Mouse (Mus musculus) heart, postnatal 14 days (tissue): ENCODE measurements at regions not wholly inside any gene's neighbourhood (a gene's known extent, or its start where the extent isn't known, plus 50 kb on each side); places are given as distances from the start of the nearest gene placed in this dataset.
"Not testable (repeated sequence)": the region's sequence is repeated elsewhere in the genome, so short reads cannot be mapped to it uniquely, and the experiment has no call there.

ENCODE experiments used
- DNase-seq, 2 experiments: peaks; one replicate each; pipeline ENCODE4 v3.0.0; 2021 to 2022
- intact Hi-C: fragments of 180-260 bp; cut with DNase I; formaldehyde crosslinking; loops from one replicate; pipeline ENCODE4 v1.15.1; 2025

DNA sequence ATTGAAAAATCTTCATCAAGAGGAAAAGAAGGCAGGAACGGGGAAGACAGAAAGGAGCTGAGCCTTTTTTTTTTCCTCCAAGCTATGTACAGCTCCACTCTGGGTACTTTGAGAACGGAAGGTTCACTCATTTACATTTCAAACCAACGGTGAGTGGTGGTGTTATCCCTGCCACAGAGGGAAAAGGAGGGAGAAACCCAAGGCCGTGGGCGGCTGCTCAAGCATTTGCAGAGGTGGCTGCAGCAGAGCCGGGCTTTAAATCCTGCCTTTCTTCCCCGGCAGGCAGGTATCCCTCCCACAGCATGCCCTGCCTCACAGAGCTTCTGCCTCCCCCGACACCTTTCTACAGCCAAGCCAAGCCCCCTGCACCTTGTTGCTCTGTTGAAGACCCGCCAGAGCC, 212.2 kb downstream of the 3100002H09Rik start:
- intact Hi-C loops: no loop called here
- DNase-seq: no peak

DNA sequence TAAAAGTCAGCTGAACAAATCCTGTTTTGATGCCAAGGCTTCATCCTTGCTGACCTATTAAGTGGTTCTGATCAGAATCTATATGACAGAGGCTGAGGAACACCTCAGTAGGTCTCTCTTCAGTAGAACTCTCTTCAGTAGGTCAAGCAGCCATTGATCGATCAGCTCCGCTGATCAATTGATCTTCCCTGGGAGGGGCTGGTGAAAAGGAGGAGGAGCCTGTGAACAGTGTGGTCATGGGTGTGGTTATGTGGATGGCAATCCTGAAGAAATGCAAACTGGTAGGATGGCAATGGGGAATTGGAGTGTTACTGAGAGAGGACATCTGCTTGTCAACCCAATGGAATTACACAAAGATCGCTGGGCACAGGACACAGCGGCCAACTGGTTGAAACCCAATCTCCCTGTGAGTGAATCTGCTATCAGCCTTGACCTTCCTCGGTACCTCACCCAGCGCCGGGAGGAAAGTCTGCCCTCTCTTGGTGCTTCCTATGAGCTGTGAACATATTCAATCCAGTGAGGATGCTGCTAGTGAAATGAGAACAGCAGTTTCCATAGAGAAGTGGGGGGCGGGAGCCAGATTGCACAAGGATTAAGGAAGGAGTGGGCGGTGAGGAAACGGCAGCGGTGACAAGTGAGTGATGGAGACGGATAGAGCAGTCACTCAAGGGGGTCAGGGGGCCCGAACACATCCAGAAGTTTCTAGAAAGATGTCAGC, 213.9 kb downstream of the 3100002H09Rik start:
- intact Hi-C loops: no loop called here
- no peak for DNase-seq

DNA sequence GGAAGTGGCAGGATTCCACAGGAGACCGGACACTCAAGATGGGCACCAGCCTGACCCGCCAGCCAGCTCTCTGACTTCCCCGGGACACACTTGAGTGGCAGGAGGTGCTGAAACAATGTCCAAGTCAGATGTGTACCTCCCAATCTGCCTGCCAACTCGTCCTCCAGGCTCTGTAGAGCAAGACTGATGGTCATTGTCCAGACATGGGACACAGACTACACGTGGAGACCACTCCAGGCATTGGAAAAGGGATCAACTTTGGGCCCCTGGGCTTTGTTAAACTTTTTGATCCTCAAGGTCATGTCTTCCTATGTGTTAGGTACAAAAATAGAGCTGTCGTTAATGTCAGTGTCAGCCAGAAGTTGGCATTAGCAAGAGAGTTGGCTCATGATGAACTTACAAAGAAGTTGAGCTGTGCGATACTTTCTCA, 214.6 kb downstream of the 3100002H09Rik start:
- intact Hi-C loops: no loop called here
- peak; percentile 5 to 14 for DNase-seq

DNA sequence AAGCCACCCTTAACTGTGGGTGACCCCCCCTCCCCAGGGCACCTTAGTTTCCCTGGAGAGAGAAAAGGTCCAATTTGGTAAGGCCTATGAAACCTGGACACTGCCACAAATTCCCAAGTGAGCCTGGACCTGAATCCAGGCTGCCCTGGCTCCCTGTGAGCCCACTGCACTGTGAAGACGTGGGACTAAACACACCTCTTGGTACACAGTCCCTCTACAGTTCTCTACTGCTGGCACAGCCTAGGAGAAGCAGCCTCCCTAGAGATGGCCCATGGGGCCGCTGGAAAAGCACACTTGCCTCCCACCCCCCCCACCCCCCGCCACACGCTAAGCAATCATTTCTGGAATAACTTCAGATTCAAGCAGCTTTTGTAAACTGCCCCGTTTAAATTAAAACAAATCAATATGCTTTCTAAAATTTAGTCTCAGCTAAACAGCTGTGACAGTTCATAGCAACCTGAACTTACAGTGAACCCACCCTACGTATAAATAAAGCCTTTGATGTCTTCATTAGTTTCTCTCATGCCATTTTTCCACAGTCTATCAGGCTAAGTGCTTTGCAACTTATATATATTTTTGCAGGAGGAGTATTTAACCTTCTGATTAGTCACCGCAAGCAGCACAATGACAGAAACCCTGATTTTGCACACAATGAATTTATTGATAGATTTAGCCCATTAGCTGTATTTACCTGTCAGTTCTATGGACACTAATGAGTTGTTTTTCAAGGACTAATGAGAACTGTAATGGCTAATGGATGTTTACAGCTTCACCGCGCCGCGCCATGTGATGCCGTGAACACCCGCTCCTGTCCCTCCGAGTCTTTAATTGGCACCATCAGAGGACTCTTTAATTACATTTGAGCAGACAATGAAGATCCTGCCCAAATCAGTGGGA, 215.3 kb downstream of the 3100002H09Rik start:
- intact Hi-C loops: no loop called here
- no peak for DNase-seq

DNA sequence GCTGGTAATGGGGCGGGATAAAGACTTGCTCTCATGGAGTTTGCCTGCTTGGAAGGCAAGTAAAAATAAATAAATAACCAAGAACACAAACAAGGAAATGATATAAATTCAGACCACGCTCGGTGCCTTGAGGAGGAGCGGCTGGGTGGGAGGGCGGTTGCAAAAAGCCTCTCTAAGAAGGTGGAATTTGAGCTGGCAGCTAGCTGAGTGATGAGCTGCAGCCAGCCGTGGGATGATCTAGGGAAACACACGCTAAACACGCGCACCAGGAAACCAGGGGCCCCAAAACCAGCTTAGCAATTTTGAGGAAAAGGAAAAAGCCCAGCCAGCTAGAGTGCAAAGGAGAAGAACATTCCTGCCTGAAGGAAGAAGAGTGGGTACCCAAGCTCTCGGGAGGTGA, 217.0 kb downstream of the 3100002H09Rik start:
- DNase-seq: no peak
- intact Hi-C loops: no loop called here

DNA sequence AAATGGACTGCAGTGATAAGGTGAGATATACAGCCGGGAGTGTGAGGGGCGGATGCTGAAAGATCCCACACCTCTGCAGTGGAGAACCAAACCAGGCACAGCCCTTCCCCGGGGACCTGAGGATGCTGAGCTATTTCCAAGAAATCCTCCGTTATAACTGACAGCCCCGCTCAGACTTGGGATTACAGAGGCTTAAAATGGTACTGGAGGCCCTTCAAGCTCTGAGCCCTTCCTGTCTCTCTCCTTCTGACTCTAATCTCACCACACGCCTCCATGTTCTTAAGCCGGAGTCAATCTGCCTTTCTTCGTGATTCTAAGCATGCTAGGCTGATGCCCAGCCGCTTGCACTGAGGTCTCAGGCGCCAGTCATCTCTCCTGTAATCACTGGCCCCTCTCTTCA, 221.5 kb downstream of the 3100002H09Rik start:
- intact Hi-C loops: loop anchor here (10.0 kb wide), 1 partner anchor 154 kb away; no protein-coding TSS in a partner anchor
- no peak for DNase-seq

DNA sequence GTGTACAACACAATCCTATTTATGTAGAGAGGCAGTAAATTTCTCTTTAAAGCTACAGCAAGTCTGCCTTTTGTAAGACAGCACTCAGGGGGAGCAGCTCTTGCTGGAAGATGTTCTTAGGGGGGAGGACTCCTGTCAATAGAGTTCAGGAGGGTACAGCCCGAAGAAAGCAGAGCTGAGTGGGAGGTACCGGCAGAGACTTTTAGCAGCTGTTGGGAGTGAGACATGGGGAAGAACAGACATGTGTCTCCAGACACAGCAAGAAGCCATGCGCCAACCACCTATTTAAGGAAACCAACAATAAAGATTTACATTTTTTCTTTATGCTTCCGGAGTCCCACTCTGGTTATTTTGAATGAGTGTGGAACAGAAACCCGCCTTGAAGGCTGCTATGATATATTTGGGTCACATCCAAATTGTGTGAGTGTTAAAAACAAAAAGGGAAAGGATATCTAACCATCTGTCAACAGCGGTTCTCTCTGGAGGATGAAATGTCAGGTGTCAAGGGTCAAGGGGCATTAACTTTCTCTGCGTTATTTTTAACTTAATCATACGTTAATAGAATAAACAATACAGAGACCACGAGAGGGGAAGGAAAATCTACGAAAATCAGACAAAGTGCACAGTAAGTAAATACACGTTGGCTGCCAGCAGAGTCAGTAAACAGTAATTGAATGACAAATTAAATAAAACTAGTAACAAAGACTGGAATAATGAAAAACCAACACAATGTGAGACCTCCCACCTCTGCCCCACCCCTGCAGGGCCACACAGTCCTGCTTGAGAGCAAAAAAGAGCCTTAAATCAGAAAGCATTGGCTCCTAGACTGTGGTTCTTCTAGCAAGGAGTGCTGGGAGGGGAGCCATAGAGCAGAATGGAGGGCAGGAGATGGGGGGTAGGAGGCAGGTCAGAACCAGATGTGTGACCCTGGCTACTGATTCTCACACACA, 225.2 kb downstream of the 3100002H09Rik start:
- intact Hi-C loops: loop anchor here (10.0 kb wide), 1 partner anchor 151 kb away; no protein-coding TSS in a partner anchor
- DNase-seq: no peak

DNA sequence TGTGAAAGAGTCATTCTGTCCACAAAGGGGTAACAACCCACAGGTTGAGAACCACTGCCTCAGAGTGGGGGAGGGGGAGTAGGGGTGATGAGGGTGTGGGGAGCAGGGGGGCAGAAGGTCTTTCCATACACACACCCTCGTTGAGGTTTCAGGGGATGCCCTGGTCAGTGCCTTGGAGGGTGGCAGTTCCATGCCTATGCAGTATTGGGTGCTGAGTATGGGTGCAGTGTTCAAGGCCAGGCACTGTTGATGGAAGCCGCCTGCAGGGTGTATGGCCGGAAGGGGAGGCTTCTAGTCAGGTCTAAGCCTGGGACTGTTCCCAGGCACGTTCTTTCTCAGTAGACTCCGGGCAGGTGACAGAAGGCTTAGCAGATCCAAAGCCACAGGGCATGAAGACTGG, 234.1 kb downstream of the 3100002H09Rik start:
- intact Hi-C loops: no loop called here
- no peak for DNase-seq

DNA sequence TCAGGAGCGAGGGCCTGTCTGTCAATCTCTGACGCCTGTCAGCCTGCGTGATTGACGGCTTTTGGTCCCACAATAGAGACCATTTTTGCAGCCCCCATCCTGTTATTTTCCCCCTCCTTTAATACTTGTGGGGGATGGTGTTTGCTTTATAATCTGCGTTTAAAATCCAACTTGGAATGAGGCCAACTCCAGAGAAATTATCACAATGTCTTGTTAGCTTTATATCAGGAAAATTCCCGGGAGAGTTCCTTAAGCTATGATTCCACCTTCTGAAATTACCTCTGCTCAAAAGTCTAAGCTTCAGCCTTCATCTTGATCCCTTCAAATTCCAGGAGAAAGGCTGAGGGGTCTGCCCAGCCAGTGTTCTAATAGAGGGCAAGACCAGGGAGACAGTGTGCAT, 235.0 kb downstream of the 3100002H09Rik start:
- no peak for DNase-seq
- intact Hi-C loops: no loop called here

DNA sequence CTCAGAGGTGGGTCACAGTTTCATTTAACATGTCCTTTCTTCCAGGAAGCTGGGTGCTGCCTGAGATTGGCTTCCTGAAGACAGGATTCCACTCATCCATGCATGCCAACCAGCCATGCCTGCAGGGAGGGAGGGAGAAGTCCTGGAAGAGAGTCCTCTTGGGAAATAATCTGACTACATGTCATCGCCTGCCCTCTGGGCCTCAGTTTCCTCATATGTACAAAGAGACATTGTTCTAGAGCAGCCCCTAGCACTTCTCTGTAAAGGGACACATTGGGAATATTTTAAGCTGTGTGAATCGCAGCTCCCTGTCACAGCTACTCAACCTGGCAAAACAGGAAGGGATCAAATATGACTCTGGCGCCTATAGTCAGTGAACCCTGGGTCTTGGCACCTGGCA, 241.8 kb downstream of the 3100002H09Rik start:
- intact Hi-C loops: no loop called here
- DNase-seq: no peak

DNA sequence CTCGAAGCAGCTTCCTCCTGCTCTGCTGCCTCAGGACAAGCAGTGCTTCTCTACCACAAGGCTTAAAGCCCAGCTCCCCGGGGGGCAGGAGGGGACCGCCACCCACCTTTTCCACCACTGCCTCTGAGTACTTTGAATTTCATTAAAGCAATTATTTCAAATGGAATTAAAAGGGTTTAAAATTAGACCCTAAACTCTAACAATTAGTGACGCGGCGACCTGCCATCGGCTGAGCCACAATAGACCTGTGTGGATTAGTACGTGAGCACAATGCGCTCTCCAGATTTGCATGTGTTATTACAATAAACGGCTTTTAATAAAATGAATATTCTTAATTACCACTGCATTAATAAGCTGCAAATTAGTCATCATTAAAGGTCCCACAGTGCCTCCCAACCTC, 242.5 kb downstream of the 3100002H09Rik start:
- no peak for DNase-seq
- intact Hi-C loops: no loop called here

DNA sequence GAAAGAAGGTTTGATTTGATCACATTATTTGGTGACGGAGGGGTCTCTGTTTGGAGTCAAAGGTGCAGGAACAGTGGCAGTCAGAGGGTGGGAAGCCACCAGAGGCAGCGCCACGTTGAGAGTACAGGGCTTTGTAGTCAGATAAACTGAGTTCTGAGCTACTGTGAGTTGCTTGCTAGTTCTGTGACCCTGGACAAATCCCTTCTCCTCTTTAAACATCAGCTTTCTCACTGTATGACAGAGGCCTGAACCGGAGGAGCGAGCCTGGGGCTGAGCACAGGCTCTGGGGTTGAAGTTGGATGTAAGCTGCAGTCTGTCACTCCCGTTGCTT, 250.1 kb downstream of the 3100002H09Rik start:
- no peak for DNase-seq
- intact Hi-C loops: no loop called here

DNA sequence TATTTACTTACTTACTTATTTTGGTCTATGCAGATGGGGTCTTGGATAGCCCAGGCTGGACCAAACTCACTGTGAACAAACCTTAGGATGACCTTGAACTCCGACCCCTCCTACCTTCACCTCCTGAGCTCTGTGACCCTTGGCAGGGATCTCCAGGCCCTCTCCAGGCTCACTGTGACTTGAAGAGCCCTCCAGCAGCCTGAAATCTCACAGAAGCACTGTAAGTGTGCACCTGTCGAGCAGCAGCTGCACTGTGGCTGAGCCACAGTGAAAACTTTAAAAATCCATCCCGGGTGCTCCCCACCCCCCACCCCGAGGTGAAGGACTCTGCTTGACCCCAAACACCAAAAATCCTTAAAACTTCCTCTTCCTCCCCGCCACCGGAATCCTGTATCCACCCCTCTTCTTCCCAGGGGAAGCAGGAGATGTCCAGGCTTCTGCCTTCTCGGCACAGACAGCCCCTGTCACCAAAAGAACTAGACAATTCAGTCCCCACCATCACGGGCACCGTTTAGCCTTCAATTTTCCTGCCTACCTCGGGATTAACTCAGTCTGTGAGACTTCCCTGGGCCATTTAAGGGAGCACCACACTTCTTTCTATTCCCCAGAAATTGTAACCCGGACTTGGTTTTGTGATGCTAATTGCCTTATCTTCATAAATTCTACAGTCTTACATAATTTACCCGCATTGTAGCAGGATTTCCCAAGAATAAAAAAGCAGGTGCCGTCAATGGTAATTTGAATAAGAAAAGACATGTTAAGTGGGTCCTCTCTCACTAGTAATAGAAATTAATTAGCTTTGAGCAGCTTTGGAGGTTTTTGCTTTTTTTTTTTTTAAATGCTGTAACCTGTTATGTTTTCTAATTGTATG, 250.7 kb downstream of the 3100002H09Rik start:
- no peak for DNase-seq
- intact Hi-C loops: no loop called here

DNA sequence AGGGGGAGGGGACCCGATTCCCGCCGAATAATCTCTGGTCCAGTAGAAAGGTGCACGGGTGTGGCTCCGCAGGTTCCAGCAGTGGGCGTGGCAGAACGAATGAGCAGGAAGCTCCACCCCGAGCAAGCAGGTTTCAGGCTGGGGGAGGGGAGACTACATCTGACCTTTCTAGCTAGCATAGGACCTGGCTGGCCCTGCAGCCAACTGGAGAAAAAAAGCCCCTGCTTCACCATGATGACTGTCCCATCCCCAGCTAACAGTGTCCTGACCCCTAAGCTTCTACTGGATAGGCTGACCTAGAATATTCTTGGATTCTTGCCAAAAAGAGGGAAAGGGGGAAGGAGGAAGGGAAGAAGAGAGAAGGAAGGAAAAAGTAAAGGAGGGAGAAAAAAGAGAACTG, 252.1 kb downstream of the 3100002H09Rik start:
- intact Hi-C loops, DNase-seq: not testable (repeated sequence)

DNA sequence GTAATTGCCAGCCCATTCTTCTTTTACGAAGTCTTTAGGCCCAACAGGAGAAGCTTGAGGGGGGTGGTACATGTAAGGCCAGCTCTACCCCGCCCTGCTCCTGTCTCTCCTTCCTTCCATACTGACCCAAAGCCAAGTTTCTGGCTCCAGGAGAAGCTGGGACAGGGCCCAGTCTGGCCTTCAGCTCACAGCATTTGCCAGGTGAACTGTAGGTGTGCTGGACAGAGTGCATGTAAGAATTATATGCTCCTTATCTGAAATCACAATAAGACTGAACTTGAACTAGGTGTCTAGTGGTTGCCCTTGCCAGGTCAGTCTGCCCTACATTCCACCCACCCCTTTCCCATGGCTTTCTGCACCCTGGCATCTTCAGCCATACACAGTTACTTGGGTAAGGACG, 260.2 kb downstream of the 3100002H09Rik start:
- intact Hi-C loops: no loop called here
- DNase-seq: no peak

DNA sequence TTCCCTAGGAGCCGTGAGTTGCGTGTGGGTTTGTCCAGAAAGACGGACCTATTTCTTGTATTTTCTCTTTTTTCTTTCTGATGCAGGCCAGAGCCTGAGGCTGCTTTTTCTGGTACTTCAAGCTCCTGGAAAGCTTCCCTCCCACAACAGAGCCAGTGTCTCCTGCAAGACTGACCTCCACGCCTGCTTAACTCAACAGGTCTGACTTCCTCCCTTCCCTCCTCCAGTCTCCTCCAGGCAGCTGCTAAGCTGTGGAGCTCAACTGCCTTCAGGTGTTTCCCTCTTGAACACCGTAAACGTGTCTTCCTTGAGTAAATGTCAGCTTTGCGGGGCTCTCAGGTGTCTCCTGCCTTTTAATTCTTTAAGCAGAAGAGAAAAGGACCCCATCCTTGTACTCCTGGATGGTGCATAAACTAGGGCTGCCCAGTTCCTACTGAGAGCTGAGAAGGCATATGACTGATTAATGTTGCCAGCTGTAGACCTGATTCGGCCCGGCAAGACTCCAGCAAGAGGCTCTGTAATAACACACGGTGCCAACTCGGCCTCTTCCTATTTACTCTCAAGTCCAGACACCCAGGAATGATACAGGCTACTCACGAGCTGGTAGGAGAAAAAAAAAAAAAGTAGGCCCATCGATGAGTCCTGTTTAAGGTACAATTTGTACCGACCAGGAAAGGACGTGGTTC, 260.9 kb downstream of the 3100002H09Rik start:
- no peak for DNase-seq
- intact Hi-C loops: no loop called here

DNA sequence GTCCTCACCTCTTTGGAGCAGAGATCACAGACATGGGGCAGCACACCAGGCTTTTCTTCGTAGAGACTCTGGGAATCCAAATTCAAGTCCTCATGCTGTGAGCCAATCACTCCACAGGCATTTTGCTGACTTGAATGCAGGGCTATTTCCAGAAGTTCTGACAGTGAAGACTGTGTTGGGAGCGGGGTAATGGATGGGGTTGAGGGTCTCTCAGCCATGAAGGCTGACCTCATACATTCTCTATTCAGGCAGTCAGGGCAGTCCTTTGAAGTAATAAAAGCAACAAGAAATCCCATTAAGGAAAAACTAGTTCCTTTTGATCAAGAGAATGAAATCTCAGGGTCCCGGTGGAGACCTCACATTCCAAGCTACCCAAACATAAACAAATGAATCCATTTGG, 261.5 kb downstream of the 3100002H09Rik start:
- DNase-seq: no peak
- intact Hi-C loops: no loop called here

DNA sequence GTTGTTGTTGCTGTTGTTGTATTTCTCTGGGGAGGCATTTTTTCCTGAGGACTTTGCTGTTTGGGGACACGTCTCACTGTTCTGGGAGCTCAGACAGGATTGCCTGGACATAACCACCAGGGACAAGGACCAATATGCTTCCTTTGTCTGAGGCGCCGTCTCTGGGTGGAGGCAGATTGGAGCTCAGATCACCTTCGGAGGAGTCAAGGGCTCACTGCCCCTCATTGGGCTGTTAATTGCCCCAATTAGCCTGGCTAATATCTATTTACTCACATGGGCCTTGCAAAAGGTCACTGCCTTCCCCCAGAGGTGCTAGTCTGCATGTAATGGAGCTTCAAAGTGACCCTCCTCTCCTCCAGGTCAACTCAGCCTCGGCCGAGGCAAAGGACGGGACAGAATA, 270.5 kb downstream of the 3100002H09Rik start:
- intact Hi-C loops: no loop called here
- no peak for DNase-seq

DNA sequence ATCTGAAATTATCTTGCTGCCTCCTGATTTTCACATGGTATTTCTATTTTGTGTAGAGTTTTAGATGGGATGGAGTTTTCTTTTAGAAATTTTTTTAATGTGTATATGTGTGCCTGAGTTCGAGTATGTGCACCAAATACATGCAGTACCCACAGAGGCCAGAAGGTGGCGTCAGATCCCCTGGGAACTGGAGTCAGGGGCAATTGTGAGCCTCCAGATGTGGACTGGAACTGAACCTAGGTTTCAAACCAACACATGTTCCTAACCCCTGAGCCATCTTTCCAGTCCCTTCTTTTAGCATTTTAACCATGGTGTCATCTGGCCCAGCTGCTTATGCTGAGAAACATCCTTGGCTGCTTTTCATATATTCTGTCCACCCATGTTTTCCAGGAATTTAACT, 274.9 kb downstream of the 3100002H09Rik start:
- intact Hi-C loops: no loop called here
- no peak for DNase-seq
